Mouse (Mus musculus) forebrain, postnatal 0 days (tissue): Measurements from ENCODE around the gene Slc38a4. TPM values are rescaled to one million over a fixed set of nuclear protein-coding genes. Genes with fewer than 3 reads are reported as not detected.

Source experiments
- ATAC-seq: fragments of 200-750 bp; cut with Nextera tagmentation; 2 replicates; pipeline ENCODE4 v1.8.0; 2017; ENCODE audit warnings: mild to moderate bottlenecking, moderate library complexity
- DNase-seq: peaks from one replicate; pipeline ENCODE4 v3.0.0-alpha.2; 2015
- H3K27ac ChIP-seq: fragments of 300-500 bp; sonication (generic); 2 replicates; pipeline ENCODE4 v1.5.1; 2014; ENCODE audit warnings: low read depth, mild to moderate bottlenecking, antibody characterized with exemption, low read length, moderate library complexity, mixed read lengths
- H3K27me3 ChIP-seq: fragments of 300-500 bp; sonication (generic); 2 replicates; pipeline ENCODE4 v1.6.1; 2014; ENCODE audit warnings: mild to moderate bottlenecking, low read length, mixed read lengths; ENCODE audit not compliant: insufficient read depth
- H3K36me3 ChIP-seq: fragments of 300-500 bp; sonication (generic); 2 replicates; pipeline ENCODE4 v1.6.1; 2014; ENCODE audit warnings: mild to moderate bottlenecking, moderate library complexity; ENCODE audit not compliant: insufficient read depth
- H3K4me1 ChIP-seq: fragments of 300-500 bp; sonication (generic); 2 replicates; pipeline ENCODE4 v1.6.1; 2014; ENCODE audit warnings: antibody characterized with exemption; ENCODE audit not compliant: insufficient read depth
- H3K4me2 ChIP-seq: fragments of 300-500 bp; sonication (generic); 2 replicates; pipeline ENCODE4 v1.6.1; 2014; ENCODE audit warnings: low read depth, mild to moderate bottlenecking, moderate library complexity
- H3K4me3 ChIP-seq: fragments of 300-500 bp; sonication (generic); 2 replicates; pipeline ENCODE4 v1.5.1; 2014; ENCODE audit warnings: low read depth, low read length, mixed read lengths
- H3K9ac ChIP-seq: fragments of 300-500 bp; sonication (generic); 2 replicates; pipeline ENCODE4 v1.6.1; 2014; ENCODE audit warnings: mild to moderate bottlenecking
- H3K9me3 ChIP-seq: fragments of 300-500 bp; sonication (generic); 2 replicates; pipeline ENCODE4 v1.6.1; 2016; ENCODE audit warnings: low read length
- CTCF ChIP-seq: sonication (generic); IDR thresholded peaks from 2 replicates; pipeline ENCODE4 v1.5.1; 2016; ENCODE audit warnings: antibody characterized with exemption, control low read depth, low read depth
- WGBS: fragments of 180-500 bp; shearing (Covaris S2); extraction: QIAGEN DNeasy Blood & Tissue Kit; methylation state at CpG from one replicate; pipeline ENCODE4 v1.1.7; 2014; 5-methylcytosine and 5-hydroxymethylcytosine counted together
- polyA plus RNA-seq: library from polyadenylated mRNA; unstranded; fragments of >200 nt; fragmentation: Nextera tagmentation; extraction: Ambion mirVana; gene quantifications from 2 replicates; pipeline ENCODE4 v1.2.1, GENCODE M21; 2015
- total RNA-seq: library from RNA; depleted of rRNA; stranded (reverse); fragments of >200 nt; gene quantifications from 2 replicates; pipeline ENCODE4 v1.2.3, GENCODE M21; 2014

Gene Slc38a4
- total and polyA plus RNA-seq, 2 experiments from 2014 or later = 2.8 to 4.4 TPM

- Histone ChIP-seq H3K27me3 (no peaks in the 10 kb centered on the region), H3K4me3 (no peak overlapping the region), H3K36me3 (no peaks in the 10 kb centered on the region), H3K4me1 (no peaks in the 10 kb centered on the region), H3K27ac (no peak overlapping the region), H3K9ac (no peak overlapping the region), H3K4me2 (no peak overlapping the region), H3K9me3 (no peaks in the 10 kb centered on the region)
- ATAC-seq (no peak), DNase-seq (no peak)
- WGBS = 95% methylated on average over 5 of the region's 5 CpGs
- no peak for TF ChIP-seq CTCF
Observed at GRCm38 (mm10) chr15:97063211-97063610, 7.5 kb upstream of the Slc38a4 start.

GRCm38 (mm10) chr15:97060973-97061372, 5.2 kb upstream of the Slc38a4 start:
- Histone ChIP-seq H3K27me3 (no peaks in the 10 kb centered on the region), H3K4me3 (no peak overlapping the region), H3K36me3 (no peaks in the 10 kb centered on the region), H3K4me1 (no peaks in the 10 kb centered on the region), H3K27ac (no peak overlapping the region), H3K9me3 (no peaks in the 10 kb centered on the region), H3K4me2 (no peak overlapping the region), H3K9ac (no peak overlapping the region)
- DNase-seq = no peak
- WGBS = 89% methylated on average over 8 of the region's 8 CpGs
- ATAC-seq = no peak
- no peak for TF ChIP-seq CTCF

- Histone ChIP-seq H3K36me3 (no peaks in the 10 kb centered on the region), H3K4me2 (no peak overlapping the region), H3K4me3 (no peak overlapping the region), H3K9ac (no peak overlapping the region), H3K4me1 (no peaks in the 10 kb centered on the region), H3K27ac (no peak overlapping the region), H3K27me3 (no peaks in the 10 kb centered on the region), H3K9me3 (no peaks in the 10 kb centered on the region)
- 94% methylated on average over 6 of the region's 6 CpGs for WGBS
- no peak for DNase-seq
- ATAC-seq = no peak
- no peak for TF ChIP-seq CTCF
Observed at GRCm38 (mm10) chr15:97060571-97060970, 4.8 kb upstream of the Slc38a4 start.

GRCm38 (mm10) chr15:97060102-97060501, 4.3 kb upstream of the Slc38a4 start:
- DNase-seq = no peak

GRCm38 (mm10) chr15:97059071-97060041, 3.6 kb upstream of the Slc38a4 start:
- Histone ChIP-seq H3K4me3 (no peak overlapping the region), H3K4me1 (no peaks in the 10 kb centered on the region), H3K27me3 (no peaks in the 10 kb centered on the region), H3K4me2 (no peak overlapping the region), H3K27ac (no peak overlapping the region), H3K9me3 (no peaks in the 10 kb centered on the region), H3K36me3 (no peaks in the 10 kb centered on the region), H3K9ac (no peak overlapping the region)
- ATAC-seq = no peak
- WGBS = 90% methylated on average over 24 of the region's 24 CpGs
- no peak for DNase-seq
- TF ChIP-seq CTCF = no peak

More at GRCm38 (mm10) chr15:97060102-97060501, 4.3 kb upstream of the Slc38a4 start:
- Histone ChIP-seq H3K36me3 (no peaks in the 10 kb centered on the region), H3K27me3 (no peaks in the 10 kb centered on the region), H3K9me3 (no peaks in the 10 kb centered on the region), H3K4me3 (no peak overlapping the region), H3K27ac (no peak overlapping the region), H3K9ac (no peak overlapping the region), H3K4me1 (no peaks in the 10 kb centered on the region), H3K4me2 (no peak overlapping the region)
- WGBS = 95% methylated on average over 14 of the region's 14 CpGs
- no peak for TF ChIP-seq CTCF
- ATAC-seq = no peak

GRCm38 (mm10) chr15:97054767-97055489, 828 bp downstream of the Slc38a4 start:
- no peak for TF ChIP-seq CTCF
- H3K4me2 ChIP-seq = peak overlapping the region; percentile 44
- H3K9ac ChIP-seq = no peak overlapping the region; the same call in 1 of the 2 replicates
- H3K27me3 ChIP-seq = no peaks in the 10 kb centered on the region
- no peak for ATAC-seq
- 47% methylated on average over 31 of the region's 31 CpGs for WGBS
- no peaks in the 10 kb centered on the region for H3K36me3 ChIP-seq
- DNase-seq = no peak
- no peak overlapping the region for H3K27ac ChIP-seq
- H3K4me1 ChIP-seq = no peaks in the 10 kb centered on the region
- H3K9me3 ChIP-seq = no peaks in the 10 kb centered on the region
- peak overlapping the region; percentile 29 for H3K4me3 ChIP-seq

GRCm38 (mm10) chr15:97054131-97054530, 1.6 kb downstream of the Slc38a4 start:
- no peaks in the 10 kb centered on the region for H3K4me1 ChIP-seq
- no peak for TF ChIP-seq CTCF
- no peak overlapping the region for H3K27ac ChIP-seq
- no peak overlapping the region for H3K9ac ChIP-seq
- no peaks in the 10 kb centered on the region for H3K36me3 ChIP-seq
- no peaks in the 10 kb centered on the region for H3K27me3 ChIP-seq
- WGBS = 55% methylated on average over 15 of the region's 15 CpGs
- DNase-seq (no peak), ATAC-seq (no peak)
- H3K4me2 ChIP-seq = peak overlapping the region; percentile 44
- peak overlapping the region; percentile 29; the same call in 1 of the 2 replicates for H3K4me3 ChIP-seq
- no peaks in the 10 kb centered on the region for H3K9me3 ChIP-seq
